Comparison of ENCODE assay signal across 24 mouse cellular contexts in genomic region chr2:34482102-34482501, GRCm38 (mm10).
DNase-seq lines count a peak whose midpoint lies in the region; ATAC-seq and TF ChIP-seq lines count a peak whose summit lies in the region.
"Had no signal": no experiment of that assay in that cellular context is flagged by ENCODE, and none has a peak within 500 bp of the region (broad histone marks: within the 10 kb centered on the region; RNA-seq: fewer than 3 reads in every experiment).

No protein-coding gene starts in this region.

- H3K4me1 ChIP-seq in hindbrain, embryonic 13.5 days (replicated peaks) = peaks cover 48% of the 10 kb centered on the region
- peaks cover 19% of the 10 kb centered on the region for H3K4me1 ChIP-seq in hindbrain, embryonic 10.5 days (replicated peaks)
- peaks cover 17% of the 10 kb centered on the region for H3K4me1 ChIP-seq in midbrain, embryonic 10.5 days
- H3K4me1 ChIP-seq in midbrain, postnatal 0 days (ENCODE audit: insufficient read depth, low read length) = peaks cover 4% of the 10 kb centered on the region

- H3K36me3 ChIP-seq in hindbrain, embryonic 13.5 days = no peaks in the 10 kb centered on the region
- H3K36me3 ChIP-seq in hindbrain, embryonic 10.5 days = no peaks in the 10 kb centered on the region
- H3K36me3 ChIP-seq in midbrain, embryonic 10.5 days = no peaks in the 10 kb centered on the region
- H3K36me3 ChIP-seq in midbrain, postnatal 0 days (ENCODE audit: insufficient read depth, low read length) = no peaks in the 10 kb centered on the region
- H3K36me3 ChIP-seq: embryonic facial prominence, embryonic 12.5 days; embryonic facial prominence, embryonic 15.5 days; heart, embryonic 12.5 days; heart, embryonic 15.5 days had no signal

- H3K27me3 ChIP-seq in hindbrain, embryonic 13.5 days = no peaks in the 10 kb centered on the region
- no peaks in the 10 kb centered on the region for H3K27me3 ChIP-seq in hindbrain, embryonic 10.5 days (ENCODE audit: insufficient read depth, poor library complexity, severe bottlenecking)
- H3K27me3 ChIP-seq in midbrain, embryonic 10.5 days (ENCODE audit: low read depth, poor library complexity, severe bottlenecking) = no peaks in the 10 kb centered on the region
- no peaks in the 10 kb centered on the region for H3K27me3 ChIP-seq in midbrain, postnatal 0 days (ENCODE audit: insufficient read depth, low read length)
- H3K27me3 ChIP-seq: CH12.LX; embryonic facial prominence, embryonic 12.5 days; embryonic facial prominence, embryonic 15.5 days; heart, embryonic 12.5 days; heart, embryonic 15.5 days; Patski had no signal

- no peak overlapping the region for H3K4me3 ChIP-seq in hindbrain, embryonic 13.5 days
- no peak overlapping the region for H3K4me3 ChIP-seq in hindbrain, embryonic 10.5 days
- H3K4me3 ChIP-seq in midbrain, embryonic 10.5 days = no peak overlapping the region
- H3K4me3 ChIP-seq in midbrain, postnatal 0 days (ENCODE audit: low read depth, low read length) = no peak overlapping the region
- H3K4me3 ChIP-seq: embryonic facial prominence, embryonic 12.5 days; embryonic facial prominence, embryonic 15.5 days; heart, embryonic 12.5 days; heart, embryonic 15.5 days had no signal

- WGBS in hindbrain, embryonic 13.5 days = 64% methylated on average over 3 of the region's 3 CpGs
- 65% methylated on average over 3 of the region's 3 CpGs for WGBS in hindbrain, embryonic 10.5 days
- 77% methylated on average over 3 of the region's 3 CpGs for WGBS in midbrain, embryonic 10.5 days
- WGBS in midbrain, postnatal 0 days = 72% methylated on average over 3 of the region's 3 CpGs
- WGBS in large intestine, adult 2 months = 32% methylated on average over 3 of the region's 3 CpGs

- H3K4me2 ChIP-seq in hindbrain, embryonic 13.5 days = no peak overlapping the region
- H3K4me2 ChIP-seq in midbrain, postnatal 0 days (ENCODE audit: low read depth, low read length, poor library complexity, severe bottlenecking) = no peak overlapping the region
- H3K4me2 ChIP-seq: embryonic facial prominence, embryonic 12.5 days; embryonic facial prominence, embryonic 15.5 days; heart, embryonic 12.5 days; heart, embryonic 15.5 days had no signal

- ATAC-seq in hindbrain, embryonic 13.5 days (ENCODE audit: low FRiP score) = no peak
- ATAC-seq in midbrain, postnatal 0 days (ENCODE audit: low FRiP score) = no peak
- ATAC-seq: forebrain, embryonic 14.5 days; forebrain, postnatal 0 days; hindbrain, postnatal 0 days; Patski had no signal

- 0 out of 2 replicates have a peak overlapping the region, but pooled peaks have one; percentile 19 for H3K27ac ChIP-seq in hindbrain, embryonic 13.5 days
- H3K27ac ChIP-seq in hindbrain, embryonic 10.5 days = no peak overlapping the region
- H3K27ac ChIP-seq in midbrain, embryonic 10.5 days (replicated peaks) = 0 out of 2 replicates have a peak overlapping the region, but pooled peaks have one; percentile 17
- no peak overlapping the region for H3K27ac ChIP-seq in midbrain, postnatal 0 days (ENCODE audit: low read depth, low read length)
- H3K27ac ChIP-seq: embryonic facial prominence, embryonic 12.5 days; embryonic facial prominence, embryonic 15.5 days; heart, embryonic 15.5 days; hindbrain, postnatal 0 days had no signal

- H3K9me3 ChIP-seq in hindbrain, embryonic 13.5 days = no peaks in the 10 kb centered on the region
- no peaks in the 10 kb centered on the region for H3K9me3 ChIP-seq in hindbrain, embryonic 10.5 days
- H3K9me3 ChIP-seq in midbrain, embryonic 10.5 days (replicated peaks) = no peaks in the 10 kb centered on the region
- no peaks in the 10 kb centered on the region for H3K9me3 ChIP-seq in midbrain, postnatal 0 days (ENCODE audit: low read length)
- H3K9me3 ChIP-seq: embryonic facial prominence, embryonic 12.5 days; embryonic facial prominence, embryonic 15.5 days; G1E; heart, embryonic 12.5 days; heart, embryonic 15.5 days had no signal

- TF ChIP-seq CTCF in midbrain, postnatal 0 days (IDR thresholded peaks at IDR 0.05) = no peak

- no peak overlapping the region for H3K9ac ChIP-seq in hindbrain, embryonic 13.5 days
- no peak overlapping the region for H3K9ac ChIP-seq in midbrain, postnatal 0 days (replicated peaks; ENCODE audit: low read length, poor library complexity, severe bottlenecking)
- H3K9ac ChIP-seq: embryonic facial prominence, embryonic 12.5 days; embryonic facial prominence, embryonic 15.5 days; forebrain, postnatal 0 days; heart, embryonic 12.5 days; heart, embryonic 15.5 days had no signal

- no peak for DNase-seq in hindbrain, embryonic 10.5 days (ENCODE audit: low spot score)
- DNase-seq in midbrain, embryonic 10.5 days (ENCODE audit: low spot score) = no peak
- DNase-seq in midbrain, postnatal 0 days (ENCODE audit: low spot score) = no peak
- peak; percentile 6 for DNase-seq in testis, postnatal 10 days (ENCODE audit: low spot score)
- no peak for DNase-seq in testis, postnatal 14 days (ENCODE audit: low spot score)
- DNase-seq in large intestine, adult 2 months (ENCODE audit: low read depth, low spot score) = peak; percentile 7
- DNase-seq in adrenal gland, postnatal 10 days = no peak
- DNase-seq: adrenal gland, postnatal 14 days; B cell, adult 2 months; forebrain, postnatal 0 days; gastrocnemius, postnatal 25 days; heart, adult 18-20 months; heart, postnatal 10 days; heart, postnatal 36 days had no signal

Comparison
In these comparisons a context has a peak if more than half of its experiments do, and no peak if none do; other contexts are left out.
1. H3K27ac ChIP-seq: peak in hindbrain, embryonic 13.5 days (single experiment) and midbrain, embryonic 10.5 days (single experiment); none in hindbrain, embryonic 10.5 days (single experiment) and midbrain, postnatal 0 days (single experiment).
2. DNase-seq: peak in testis, postnatal 10 days (single experiment) and large intestine, adult 2 months (single experiment); none in hindbrain, embryonic 10.5 days (single experiment), midbrain, embryonic 10.5 days (single experiment), midbrain, postnatal 0 days (single experiment), testis, postnatal 14 days (single experiment) and adrenal gland, postnatal 10 days (single experiment).